Mouse (Mus musculus) liver, embryonic 14 days (tissue): Measurements from ENCODE around the gene Dst. TPM values are rescaled to one million over a fixed set of nuclear protein-coding genes. Genes with fewer than 3 reads are reported as not detected.

ENCODE experiments used
- polyA plus RNA-seq: library from polyadenylated mRNA; depleted of rRNA; stranded (reverse); fragments of >200 nt; gene quantifications from 2 replicates; pipeline ENCODE4 v1.2.3, GENCODE M21; 2012; rRNA removed

Gene Dst
- polyA plus RNA-seq, result 5.4 and 5.7 TPM in 2 replicates

DNA sequence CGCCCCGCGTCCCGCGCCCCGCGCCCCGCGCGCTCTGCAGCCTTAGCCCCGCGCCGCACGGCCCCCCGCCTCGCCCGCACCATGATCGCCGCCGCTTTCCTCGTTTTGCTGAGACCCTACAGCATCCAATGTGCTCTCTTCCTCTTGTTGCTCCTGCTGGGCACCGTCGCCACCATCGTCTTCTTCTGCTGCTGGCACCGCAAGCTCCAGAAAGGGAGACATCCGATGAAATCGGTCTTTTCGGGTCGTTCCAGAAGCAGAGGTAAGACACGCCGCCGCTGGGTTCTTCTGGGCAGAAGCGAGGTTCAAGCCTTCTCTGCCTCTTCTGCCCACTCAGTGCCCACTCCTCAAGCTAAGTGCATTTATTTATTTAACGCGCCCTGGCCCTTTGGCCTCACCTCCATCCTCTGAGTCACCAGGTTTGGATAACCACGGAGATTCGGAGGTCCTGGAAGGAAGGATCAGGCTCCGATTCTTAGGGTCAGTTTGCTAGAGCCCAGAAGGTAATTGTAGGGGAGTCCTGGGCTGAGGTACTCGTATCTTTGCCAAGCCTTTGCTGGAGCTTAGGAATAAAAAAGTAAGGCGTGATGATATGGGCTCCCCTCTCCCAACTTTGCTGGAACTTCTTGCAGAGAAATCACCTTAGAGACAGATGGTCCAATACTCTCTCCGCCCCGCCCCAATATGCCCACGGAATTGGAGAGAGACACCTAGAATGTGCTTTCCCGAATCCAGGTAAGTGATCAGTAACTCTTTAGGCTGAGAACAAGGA lies at the start of gene Dst:
Gene Dst (plus strand): TSS at position 35 of the 772 bp plus-strand sequence.

DNA sequence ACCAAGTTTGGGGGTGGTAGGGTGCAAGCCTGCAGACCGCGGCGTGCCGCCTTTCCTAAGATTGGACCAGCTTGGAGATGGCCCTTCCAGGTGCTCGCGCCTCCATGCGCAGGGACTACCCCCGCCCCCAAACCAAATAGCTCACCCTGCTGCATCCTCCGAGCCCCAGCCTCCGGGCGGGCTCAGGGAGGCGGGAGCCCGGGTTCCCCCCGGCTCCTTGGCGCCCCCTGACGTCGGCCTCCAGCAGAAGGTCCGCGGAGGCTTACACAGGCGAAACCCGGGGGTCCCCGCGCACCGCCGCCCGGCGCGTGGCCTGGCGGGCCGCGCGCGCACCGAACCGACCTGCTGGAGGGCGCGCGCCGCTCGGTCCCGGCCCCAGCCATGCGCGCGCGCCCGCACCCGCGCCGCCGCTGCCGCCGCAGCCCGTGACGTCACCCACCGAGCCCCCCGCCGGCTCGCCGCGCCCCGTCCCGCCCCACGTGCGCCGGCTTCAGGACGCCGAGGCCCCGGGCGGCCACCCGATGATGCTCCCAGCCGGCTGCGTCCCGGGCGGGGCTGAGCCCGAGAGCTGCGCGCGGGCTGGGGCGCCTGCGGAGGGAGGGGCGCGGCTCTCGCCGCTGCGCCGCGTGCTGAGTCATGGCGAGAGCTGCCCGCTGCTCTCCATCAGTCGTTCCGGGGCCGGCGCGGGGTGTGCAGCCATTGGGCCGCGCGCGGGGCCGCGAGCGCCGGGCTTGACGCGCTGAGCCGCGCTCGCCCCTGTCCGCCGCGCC lies 419 bp upstream of the Dst start, which contains the start of gene Bend6:
Gene Bend6 (minus strand): TSS at position 396 of the 770 bp plus-strand sequence.

Other genes starting within 250 kb of the Dst start
- 33.6 and 40.0 TPM in 2 replicates for gene Prim2, start 238.4 kb upstream of the Dst start, polyA plus RNA-seq
- gene Rab23, start 188.3 kb upstream of the Dst start, polyA plus RNA-seq, result 2.1 and 3.3 TPM in 2 replicates
- gene Bag2, start 150.4 kb upstream of the Dst start, polyA plus RNA-seq, result 27.1 and 31.9 TPM in 2 replicates
- gene Zfp451, start 93.6 kb upstream of the Dst start, polyA plus RNA-seq, result 5.8 and 6.8 TPM in 2 replicates
- gene Bend6, start 409 bp upstream of the Dst start, polyA plus RNA-seq, result 0.56 and 0.57 TPM in 2 replicates